Mouse (Mus musculus) ovary, adult 10 weeks (tissue): Measurements from ENCODE around the gene Gm7929. TPM values are rescaled to one million over a fixed set of nuclear protein-coding genes. Genes with fewer than 3 reads are reported as not detected.

ENCODE experiments used
- polyA plus RNA-seq: library from polyadenylated mRNA; stranded (reverse); fragments of 350-450 nt; fragmentation: Illumina TruSeq; extraction: RNeasy Lipid Tissue Mini Kit (QIAGEN cat#74804); gene quantifications from one replicate; pipeline ENCODE4 v1.2.3, GENCODE M21; 2014

Gm7929 gene
- not detected for polyA plus RNA-seq

GRCm38 (mm10) chr14:41750514-41750913, at the start of gene Gm7929:
Gm7929 (minus strand) TSS chr14:41750614.

GRCm38 (mm10) chr14:41772341-41772740, 21.9 kb upstream of the Gm7929 start, which contains the start of gene Gm47189:
Gm47189 (minus strand) TSS chr14:41772441.

GRCm38 (mm10) chr14:41701785-41702184, 48.6 kb downstream of the Gm7929 start, which contains the start of gene Gm8068:
Gm8068 (minus strand) TSS chr14:41701885.

Other genes starting within 250 kb of the Gm7929 start
- gene Gm7970, start 195.0 kb downstream of the Gm7929 start, polyA plus RNA-seq = not detected
- gene 1700049E17Rik2, start 177.4 kb downstream of the Gm7929 start, polyA plus RNA-seq = not detected
- gene Gm3072, start 126.0 kb downstream of the Gm7929 start, polyA plus RNA-seq = not detected
- gene Gm3676, start 104.1 kb downstream of the Gm7929 start, polyA plus RNA-seq = not detected
- not detected for gene Gm8068, start 48.7 kb downstream of the Gm7929 start, polyA plus RNA-seq
- gene Gm47189, start 21.8 kb upstream of the Gm7929 start, polyA plus RNA-seq = not detected
- gene Gm7980, start 156.7 kb upstream of the Gm7929 start, polyA plus RNA-seq = not detected
- gene 1700049E17Rik1, start 174.3 kb upstream of the Gm7929 start, polyA plus RNA-seq = not detected
- gene 1700024B05Rik, start 193.4 kb upstream of the Gm7929 start, polyA plus RNA-seq = 0.31 TPM
- gene Gm6401, start 217.3 kb upstream of the Gm7929 start, polyA plus RNA-seq = not detected
- not detected for gene Gm3543, start 232.7 kb upstream of the Gm7929 start, polyA plus RNA-seq